Mouse (Mus musculus) olfactory bulb, adult 2 months (tissue): ENCODE results near the gene Lix1l.

Experiments
- CTCF ChIP-seq: fragments of 200-500 bp; IDR thresholded peaks from 2 replicates; pipeline ENCODE4 v1.5.1; 2012; ENCODE audit warnings: low read depth, mild to moderate bottlenecking, low read length, moderate library complexity; ENCODE audit not compliant: insufficient read depth
- POLR2A ChIP-seq: fragments of 200-500 bp; IDR thresholded peaks from 2 replicates; pipeline ENCODE4 v1.6.1; 2012; ENCODE audit warnings: mild to moderate bottlenecking, low read depth, low read length, moderate library complexity; ENCODE audit not compliant: insufficient read depth

- TF ChIP-seq POLR2A (no peak), CTCF (no peak)
These were observed 1.7 kb downstream of the Lix1l start for GRCm38 (mm10) chr3:96602704-96603084.
